Mouse (Mus musculus): ENCODE measurements around the gene Adora3. TPM values are rescaled to one million over a fixed set of nuclear protein-coding genes. Genes with fewer than 3 reads are reported as not detected.

The Adora3 gene
- polyA plus RNA-seq, 1 experiment: not detected

- TF ChIP-seq GATA1 (IDR thresholded peaks at IDR 0.05; ENCODE audit: low read length): no peak
Observed at GRCm38 (mm10) chr3:105864123-105864522, 6.5 kb upstream of the Adora3 start.

GRCm38 (mm10) chr3:105865122-105865521, 5.5 kb upstream of the Adora3 start:
- no peak for TF ChIP-seq GATA1 (IDR thresholded peaks at IDR 0.05; ENCODE audit: low read length)

- no peak for TF ChIP-seq GATA1 (IDR thresholded peaks at IDR 0.05; ENCODE audit: low read length)
Observed at GRCm38 (mm10) chr3:105868135-105868534, 2.5 kb upstream of the Adora3 start.

- TF ChIP-seq GATA1 (IDR thresholded peaks at IDR 0.05; ENCODE audit: low read length): no peak
Observed at GRCm38 (mm10) chr3:105872034-105872433, 1.4 kb downstream of the Adora3 start.

GRCm38 (mm10) chr3:105872579-105872978, 1.9 kb downstream of the Adora3 start:
- TF ChIP-seq GATA1 (IDR thresholded peaks at IDR 0.05; ENCODE audit: low read length): no peak

GRCm38 (mm10) chr3:105873451-105874445, 3.1 kb downstream of the Adora3 start:
- no peak for TF ChIP-seq GATA1 (IDR thresholded peaks at IDR 0.05; ENCODE audit: low read length)

- TF ChIP-seq GATA1 (IDR thresholded peaks at IDR 0.05; ENCODE audit: low read length): no peak
Observed at GRCm38 (mm10) chr3:105876022-105876421, 5.4 kb downstream of the Adora3 start.

- TF ChIP-seq GATA1 (IDR thresholded peaks at IDR 0.05; ENCODE audit: low read length): no peak
Observed at GRCm38 (mm10) chr3:105877252-105877803, 6.7 kb downstream of the Adora3 start.

GRCm38 (mm10) chr3:105877919-105878318, 7.3 kb downstream of the Adora3 start:
- no peak for TF ChIP-seq GATA1 (IDR thresholded peaks at IDR 0.05; ENCODE audit: low read length)

- no peak for TF ChIP-seq GATA1 (IDR thresholded peaks at IDR 0.05; ENCODE audit: low read length)
Observed at GRCm38 (mm10) chr3:105878751-105879150, 8.1 kb downstream of the Adora3 start.

- TF ChIP-seq GATA1 (IDR thresholded peaks at IDR 0.05; ENCODE audit: low read length): no peak
Observed at GRCm38 (mm10) chr3:105880419-105880818, 9.8 kb downstream of the Adora3 start.

- TF ChIP-seq GATA1 (IDR thresholded peaks at IDR 0.05; ENCODE audit: low read length): no peak
Observed at GRCm38 (mm10) chr3:105882105-105882504, 11.4 kb downstream of the Adora3 start.

- TF ChIP-seq GATA1 (IDR thresholded peaks at IDR 0.05; ENCODE audit: low read length): no peak
Observed at GRCm38 (mm10) chr3:105883111-105883510, 12.5 kb downstream of the Adora3 start.

GRCm38 (mm10) chr3:105888961-105889360, 18.3 kb downstream of the Adora3 start:
- no peak for TF ChIP-seq GATA1 (IDR thresholded peaks at IDR 0.05; ENCODE audit: low read length)

- TF ChIP-seq GATA1 (IDR thresholded peaks at IDR 0.05; ENCODE audit: low read length): no peak
Observed at GRCm38 (mm10) chr3:105890220-105890619, 19.6 kb downstream of the Adora3 start.

- TF ChIP-seq GATA1 (IDR thresholded peaks at IDR 0.05; ENCODE audit: low read length): no peak
Observed at GRCm38 (mm10) chr3:105891141-105891540, 20.5 kb downstream of the Adora3 start.

Data from G1E-ER4 (cell line).